Mouse (Mus musculus) small intestine, adult 2 months (tissue): ENCODE data around the gene Ccdc85b. TPM values are rescaled to one million over a fixed set of nuclear protein-coding genes. Genes with fewer than 3 reads are reported as not detected.

Source experiments
- H3K27ac ChIP-seq: fragments of 200-500 bp; 2 replicates; pipeline ENCODE4 v1.5.1; 2012; ENCODE audit warnings: low read depth, low read length, control low read depth, inconsistent platforms; ENCODE audit not compliant: insufficient read depth
- H3K27me3 ChIP-seq: fragments of 200-500 bp; 2 replicates; pipeline ENCODE4 v1.6.1; 2012; ENCODE audit warnings: mild to moderate bottlenecking, moderate library complexity, low read length, inconsistent platforms; ENCODE audit not compliant: control insufficient read depth, insufficient read depth
- H3K36me3 ChIP-seq: fragments of 200-500 bp; 2 replicates; pipeline ENCODE4 v1.6.1; 2012; ENCODE audit warnings: mild to moderate bottlenecking, low read length, control low read depth, inconsistent platforms; ENCODE audit not compliant: control insufficient read depth, insufficient read depth
- H3K4me1 ChIP-seq: fragments of 200-500 bp; 2 replicates; pipeline ENCODE4 v1.6.1; 2012; ENCODE audit warnings: low read length, inconsistent platforms, mixed read lengths; ENCODE audit not compliant: control insufficient read depth, insufficient read depth, insufficient read length
- H3K4me3 ChIP-seq: fragments of 200-500 bp; 2 replicates; pipeline ENCODE4 v1.5.1; 2012; ENCODE audit warnings: low read depth, mild to moderate bottlenecking, control low read depth, inconsistent platforms, low read length, moderate library complexity
- CTCF ChIP-seq: fragments of 200-500 bp; IDR thresholded peaks from 2 replicates; pipeline ENCODE4 v1.5.1; 2012; ENCODE audit warnings: low read depth, mild to moderate bottlenecking, control low read depth, inconsistent platforms, low read length, moderate library complexity, mixed read lengths; ENCODE audit not compliant: insufficient replicate concordance, insufficient read length; ENCODE audit errors: extremely low read depth
- POLR2A ChIP-seq: fragments of 200-500 bp; IDR thresholded peaks from 2 replicates; pipeline ENCODE4 v1.6.1; 2012; ENCODE audit warnings: low read depth, mild to moderate bottlenecking, control low read depth, inconsistent platforms, low read length, moderate library complexity
- WGBS: fragments of 180-500 bp; shearing (Covaris S2); methylation state at CpG from one replicate; pipeline ENCODE4 v1.1.7; 2018; 5-methylcytosine and 5-hydroxymethylcytosine counted together
- polyA plus RNA-seq: library from polyadenylated mRNA; depleted of rRNA; stranded (reverse); fragments of >200 nt; gene quantifications from 2 replicates; pipeline ENCODE4 v1.2.3, GENCODE M21; 2012

Gene Ccdc85b
- polyA plus RNA-seq, 1 experiment = 4.4 TPM

DNA sequence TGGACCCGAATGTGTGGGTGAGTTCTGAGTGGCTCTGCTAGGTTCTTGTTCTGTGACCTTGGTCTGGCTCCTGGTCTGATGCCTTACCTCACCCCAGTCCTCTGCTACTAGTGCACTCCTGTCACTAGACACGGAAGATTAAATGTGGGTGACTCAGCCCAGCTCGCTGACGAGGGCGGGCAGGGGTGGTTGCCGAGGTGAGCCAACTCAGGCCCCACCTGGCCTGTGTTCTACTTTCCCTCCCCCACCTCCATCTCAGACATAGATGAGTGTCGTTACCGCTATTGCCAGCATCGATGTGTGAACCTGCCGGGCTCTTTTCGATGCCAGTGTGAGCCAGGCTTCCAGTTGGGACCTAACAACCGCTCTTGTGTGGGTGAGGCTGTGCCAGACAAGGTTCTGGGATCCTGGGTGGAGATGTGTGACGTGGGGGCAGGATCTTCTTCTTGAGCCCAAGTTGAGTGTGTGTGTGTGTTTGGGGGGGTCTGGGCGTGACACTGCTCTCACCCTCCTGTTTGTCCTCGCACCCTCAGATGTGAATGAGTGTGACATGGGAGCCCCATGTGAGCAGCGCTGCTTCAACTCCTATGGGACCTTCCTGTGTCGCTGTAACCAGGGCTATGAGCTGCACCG is 20.1 kb upstream of the Ccdc85b start:
- Histone ChIP-seq H3K27me3 (no peaks in the 10 kb centered on the region), H3K36me3 (0 out of 2 replicates have a peak, but pooled peaks cover 3% of the 10 kb centered on the region)
- 86% methylated on average over 18 of the region's 18 CpGs for WGBS

GRCm38 (mm10) chr19:5477004-5477667 is 19.4 kb upstream of the Ccdc85b start:
- no peaks in the 10 kb centered on the region for H3K36me3 ChIP-seq
- TF ChIP-seq CTCF = no peak
- no peak for TF ChIP-seq POLR2A
- H3K27ac ChIP-seq = no peak overlapping the region
- no peaks in the 10 kb centered on the region for H3K27me3 ChIP-seq
- H3K4me1 ChIP-seq = peaks cover 5% of the 10 kb centered on the region; the same call in 1 of the 2 replicates
- WGBS = 91% methylated on average over 10 of the region's 10 CpGs
- H3K4me3 ChIP-seq = no peak overlapping the region

More for the DNA sequence above, 20.1 kb upstream of the Ccdc85b start:
- H3K4me3 ChIP-seq = no peak overlapping the region
- H3K4me1 ChIP-seq = peaks cover 5% of the 10 kb centered on the region; the same call in 1 of the 2 replicates
- TF ChIP-seq CTCF (no peak), POLR2A (no peak)
- H3K27ac ChIP-seq = no peak overlapping the region

- Histone ChIP-seq H3K4me3 (peak overlapping the region; percentile 50), H3K27me3 (no peaks in the 10 kb centered on the region), H3K27ac (no peak overlapping the region), H3K36me3 (no peaks in the 10 kb centered on the region), H3K4me1 (peaks cover 5% of the 10 kb centered on the region; the same call in 1 of the 2 replicates)
- TF ChIP-seq CTCF (no peak), POLR2A (no peak)
- 57% methylated on average over 13 of the region's 13 CpGs for WGBS
Observed at GRCm38 (mm10) chr19:5475069-5475714, 17.5 kb upstream of the Ccdc85b start.

GRCm38 (mm10) chr19:5474281-5475068 is 16.8 kb upstream of the Ccdc85b start:
- Histone ChIP-seq H3K27ac (no peak overlapping the region), H3K4me1 (peaks cover 5% of the 10 kb centered on the region; the same call in 1 of the 2 replicates), H3K4me3 (peak overlapping the region; percentile 50), H3K27me3 (no peaks in the 10 kb centered on the region), H3K36me3 (no peaks in the 10 kb centered on the region)
- no peak for TF ChIP-seq CTCF
- TF ChIP-seq POLR2A = no peak
- WGBS = 3% methylated on average over 67 of the region's 68 CpGs

DNA sequence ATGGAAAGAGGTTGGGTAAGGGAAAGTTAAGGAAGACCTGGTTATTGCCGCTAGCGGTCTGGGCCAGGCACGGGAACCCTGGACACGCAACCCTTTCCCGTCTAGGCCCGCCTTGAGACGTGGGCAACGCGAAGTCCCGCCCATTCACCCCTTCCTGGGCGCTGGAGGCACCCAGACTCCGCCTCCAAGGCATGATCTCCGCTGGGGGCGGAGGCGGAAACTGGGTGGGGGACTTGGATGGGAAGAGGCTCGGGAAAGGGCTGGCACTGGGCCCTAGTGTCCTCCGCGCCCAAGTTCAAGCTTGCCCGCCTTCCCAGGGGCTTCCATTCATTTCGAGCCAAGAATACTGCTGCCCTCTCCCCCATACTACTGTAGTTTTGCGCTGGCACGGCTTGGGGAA is 16.0 kb upstream of the Ccdc85b start, which contains the start of gene Efemp2:
Efemp2 (plus strand) TSS at position 235 of the 400 bp plus-strand sequence.
- H3K36me3 ChIP-seq = no peaks in the 10 kb centered on the region
- H3K4me3 ChIP-seq = peak within 1 kb of the TSS; percentile 50
- no peak for TF ChIP-seq CTCF
- TF ChIP-seq POLR2A = no peak
- 3% methylated on average over 22 of the region's 22 CpGs for WGBS
- H3K27ac ChIP-seq = peak within 1 kb of the TSS; percentile 25; the same call in 1 of the 2 replicates
- no peaks in the 10 kb centered on the region for H3K27me3 ChIP-seq
- H3K4me1 ChIP-seq = peaks cover 5% of the 10 kb centered on the region; the same call in 1 of the 2 replicates

- Histone ChIP-seq H3K36me3 (0 out of 2 replicates have a peak, but pooled peaks cover 1% of the 10 kb centered on the region), H3K4me3 (no peak overlapping the region), H3K27me3 (no peaks in the 10 kb centered on the region), H3K27ac (no peak overlapping the region), H3K4me1 (peaks cover 5% of the 10 kb centered on the region; the same call in 1 of the 2 replicates)
- TF ChIP-seq CTCF = no peak
- no peak for TF ChIP-seq POLR2A
- 71% methylated on average over 3 of the region's 3 CpGs for WGBS
Observed at GRCm38 (mm10) chr19:5472857-5473256, 15.2 kb upstream of the Ccdc85b start.
